Mouse (Mus musculus): ENCODE data around the gene Acad12. TPM values are rescaled to one million over a fixed set of nuclear protein-coding genes. Genes with fewer than 3 reads are reported as not detected.

The Acad12 gene
- 12.6 and 41.3 TPM in 2 replicates for polyA plus RNA-seq (2012; rRNA removed; ENCODE audit: low replicate concordance)

DNA sequence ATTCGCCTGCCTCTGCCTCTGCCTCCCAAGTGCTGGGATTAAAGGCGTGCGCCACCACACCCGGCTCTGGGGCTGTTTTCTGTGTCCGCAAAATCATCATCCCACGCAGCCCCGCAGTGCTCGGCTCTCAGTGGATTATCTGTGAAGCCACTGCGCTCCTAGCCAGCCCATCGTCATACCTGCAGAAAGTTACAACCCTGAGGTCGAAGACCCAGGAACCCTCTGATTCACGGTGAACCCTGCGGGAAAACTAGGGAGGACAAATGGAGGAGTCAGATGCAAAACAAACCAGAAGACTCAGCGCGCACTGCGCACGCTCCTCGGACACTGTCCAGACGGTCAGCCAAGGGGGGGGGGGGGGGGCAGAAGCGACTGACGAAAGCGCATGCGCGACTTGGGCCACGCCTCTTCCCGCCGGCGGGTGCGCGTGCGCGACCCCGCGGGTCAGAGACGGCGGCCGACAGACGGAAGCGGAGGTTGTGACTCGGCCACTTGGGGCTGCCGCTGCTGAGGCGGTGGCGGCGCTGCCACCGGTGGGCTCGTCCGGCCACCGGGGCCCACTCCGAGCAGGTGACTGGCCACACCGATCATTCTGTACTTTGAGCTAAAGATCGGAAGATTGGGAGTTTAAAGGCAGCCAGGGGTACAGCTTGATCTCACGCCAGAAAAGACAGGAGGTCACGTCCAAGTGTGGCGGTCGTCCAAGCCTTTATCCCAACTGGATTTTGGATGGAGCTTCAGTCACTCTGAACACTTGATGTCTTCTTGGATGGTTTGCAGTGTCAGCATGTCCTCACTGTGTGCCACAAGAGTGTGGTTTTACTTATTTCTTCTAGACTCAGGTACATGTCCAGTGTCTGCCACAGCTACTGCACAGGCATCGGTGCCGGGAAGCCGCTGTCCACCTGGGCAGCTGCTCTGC lies at the start of gene Acad12:
TSS of gene Acad12 (minus strand) at position 347 of the 922 bp plus-strand sequence.

GRCm38 (mm10) chr5:121660059-121660896 lies 41.5 kb upstream of the Acad12 start, which contains the start of the genes Acad10 and Brap:
Gene Acad10, minus strand, starts transcription at chr5:121660514.
Gene Brap, plus strand, starts transcription at chr5:121660563.

GRCm38 (mm10) chr5:121593451-121594401 lies 25.0 kb downstream of the Acad12 start, which contains the start of gene Aldh2:
Gene Aldh2, minus strand, starts transcription at chr5:121593824.

Other genes with a start within 250 kb of the Acad12 start
- gene Trafd1, start 233.3 kb downstream of the Acad12 start, polyA plus RNA-seq (2012; rRNA removed; ENCODE audit: low replicate concordance) = 86.6 and 112 TPM in 2 replicates
- 8.0 and 14.5 TPM in 2 replicates for gene Naa25, start 221.0 kb downstream of the Acad12 start, polyA plus RNA-seq (2012; rRNA removed; ENCODE audit: low replicate concordance)
- 5.0 and 5.9 TPM in 2 replicates for gene Tmem116, start 167.0 kb downstream of the Acad12 start, polyA plus RNA-seq (2012; rRNA removed; ENCODE audit: low replicate concordance)
- gene Erp29, start 166.4 kb downstream of the Acad12 start, polyA plus RNA-seq (2012; rRNA removed; ENCODE audit: low replicate concordance) = 33.2 and 36.1 TPM in 2 replicates
- not detected in 2 replicates for gene Adam1b, start 115.5 kb downstream of the Acad12 start, polyA plus RNA-seq (2012; rRNA removed; ENCODE audit: low replicate concordance)
- gene Adam1a, start 73.5 kb downstream of the Acad12 start, polyA plus RNA-seq (2012; rRNA removed; ENCODE audit: low replicate concordance) = 3.5 and 4.6 TPM in 2 replicates
- 0.53 TPM in 1 of 2 replicates, not detected in the other for gene Gm42878, start 73.5 kb downstream of the Acad12 start, polyA plus RNA-seq (2012; rRNA removed; ENCODE audit: low replicate concordance)
- gene Mapkapk5, start 73.0 kb downstream of the Acad12 start, polyA plus RNA-seq (2012; rRNA removed; ENCODE audit: low replicate concordance) = 20.2 and 45.8 TPM in 2 replicates
- gene Aldh2, start 25.1 kb downstream of the Acad12 start, polyA plus RNA-seq (2012; rRNA removed; ENCODE audit: low replicate concordance) = 766 and 1,278 TPM in 2 replicates
- 11.9 and 15.8 TPM in 2 replicates for gene Acad10, start 41.6 kb upstream of the Acad12 start, polyA plus RNA-seq (2012; rRNA removed; ENCODE audit: low replicate concordance)
- 21.4 and 27.2 TPM in 2 replicates for gene Brap, start 41.6 kb upstream of the Acad12 start, polyA plus RNA-seq (2012; rRNA removed; ENCODE audit: low replicate concordance)
- 113 and 128 TPM in 2 replicates for gene Atxn2, start 92.4 kb upstream of the Acad12 start, polyA plus RNA-seq (2012; rRNA removed; ENCODE audit: low replicate concordance)
- gene Sh2b3, start 218.7 kb upstream of the Acad12 start, polyA plus RNA-seq (2012; rRNA removed; ENCODE audit: low replicate concordance) = 35.4 and 156 TPM in 2 replicates
- gene Pheta1, start 230.0 kb upstream of the Acad12 start, polyA plus RNA-seq (2012; rRNA removed; ENCODE audit: low replicate concordance) = 12.7 and 19.8 TPM in 2 replicates